Mouse (Mus musculus): ENCODE measurements at regions not wholly inside any gene's neighbourhood (a gene's known extent, or its start where the extent isn't known, plus 50 kb on each side); places are given as distances from the start of the nearest gene placed in this dataset.

GRCm38 (mm10) chr11:31746939-31747338 is 75.3 kb upstream of the Bod1 start:
- DNase-seq (ENCODE audit: low read depth, low spot score) = no peak

- no peak for DNase-seq (ENCODE audit: low read depth, low spot score)
Measured at GRCm38 (mm10) chr11:31748275-31748815, 76.7 kb upstream of the Bod1 start.

GRCm38 (mm10) chr11:31751274-31751673 is 79.6 kb upstream of the Bod1 start:
- no peak for DNase-seq (ENCODE audit: low read depth, low spot score)

GRCm38 (mm10) chr11:31753211-31753610 is 81.5 kb upstream of the Bod1 start:
- no peak for DNase-seq (ENCODE audit: low read depth, low spot score)

- no peak for DNase-seq (ENCODE audit: low read depth, low spot score)
Measured at GRCm38 (mm10) chr11:31753711-31754161, 82.1 kb upstream of the Bod1 start.

- DNase-seq (ENCODE audit: low read depth, low spot score) = no peak
Measured at GRCm38 (mm10) chr11:31754416-31754815, 82.7 kb upstream of the Bod1 start.

DNA sequence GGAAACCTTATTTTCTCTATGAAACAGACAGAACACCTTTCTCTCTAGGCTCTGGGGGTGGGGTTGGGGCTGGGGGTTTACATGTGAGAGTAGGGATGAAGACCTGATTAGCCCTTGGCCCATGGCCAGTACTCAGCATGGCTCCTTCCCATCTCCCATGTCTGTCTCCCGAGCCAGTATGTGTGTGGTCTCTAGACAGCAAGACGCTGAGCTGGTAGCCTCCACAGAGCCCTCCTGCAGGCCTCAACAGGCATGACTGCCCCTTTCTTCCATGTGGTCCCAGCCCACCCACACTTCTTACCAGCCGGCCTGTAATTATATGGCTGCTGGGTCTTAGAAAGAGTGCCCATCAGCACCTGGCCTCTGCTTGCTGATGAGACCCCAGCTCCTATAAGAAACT is 84.2 kb upstream of the Bod1 start:
- DNase-seq (ENCODE audit: low read depth, low spot score) = no peak

GRCm38 (mm10) chr11:31756355-31757145 is 84.9 kb upstream of the Bod1 start:
- no peak for DNase-seq (ENCODE audit: low read depth, low spot score)

- DNase-seq (ENCODE audit: low read depth, low spot score) = peak; percentile 77
Measured at GRCm38 (mm10) chr11:31759868-31760765, 88.4 kb upstream of the Bod1 start.

DNA sequence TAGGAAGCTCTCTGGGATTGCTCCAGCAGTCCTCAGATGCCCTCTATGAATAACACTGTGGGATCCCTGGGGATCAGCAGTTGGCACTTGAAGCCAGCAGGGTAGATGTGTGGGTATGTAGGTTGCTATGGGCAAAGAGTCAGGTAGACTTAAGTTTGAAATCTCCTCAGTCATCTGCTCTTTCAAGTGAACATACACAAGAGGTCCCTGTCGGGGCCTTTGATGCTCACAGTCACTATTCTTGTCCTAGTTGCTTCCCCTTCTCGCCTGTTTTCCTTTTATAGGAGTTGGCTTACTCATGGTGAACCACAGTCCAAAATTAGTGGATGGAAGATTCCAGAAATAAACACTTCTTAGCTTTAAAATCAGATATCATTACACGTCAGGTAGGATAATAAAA is 92.2 kb upstream of the Bod1 start:
- DNase-seq (ENCODE audit: low read depth, low spot score) = no peak

GRCm38 (mm10) chr11:31766296-31766695 is 94.6 kb upstream of the Bod1 start:
- DNase-seq (ENCODE audit: low read depth, low spot score) = no peak

GRCm38 (mm10) chr11:31767727-31768495 is 96.2 kb upstream of the Bod1 start:
- no peak for DNase-seq (ENCODE audit: low read depth, low spot score)

DNA sequence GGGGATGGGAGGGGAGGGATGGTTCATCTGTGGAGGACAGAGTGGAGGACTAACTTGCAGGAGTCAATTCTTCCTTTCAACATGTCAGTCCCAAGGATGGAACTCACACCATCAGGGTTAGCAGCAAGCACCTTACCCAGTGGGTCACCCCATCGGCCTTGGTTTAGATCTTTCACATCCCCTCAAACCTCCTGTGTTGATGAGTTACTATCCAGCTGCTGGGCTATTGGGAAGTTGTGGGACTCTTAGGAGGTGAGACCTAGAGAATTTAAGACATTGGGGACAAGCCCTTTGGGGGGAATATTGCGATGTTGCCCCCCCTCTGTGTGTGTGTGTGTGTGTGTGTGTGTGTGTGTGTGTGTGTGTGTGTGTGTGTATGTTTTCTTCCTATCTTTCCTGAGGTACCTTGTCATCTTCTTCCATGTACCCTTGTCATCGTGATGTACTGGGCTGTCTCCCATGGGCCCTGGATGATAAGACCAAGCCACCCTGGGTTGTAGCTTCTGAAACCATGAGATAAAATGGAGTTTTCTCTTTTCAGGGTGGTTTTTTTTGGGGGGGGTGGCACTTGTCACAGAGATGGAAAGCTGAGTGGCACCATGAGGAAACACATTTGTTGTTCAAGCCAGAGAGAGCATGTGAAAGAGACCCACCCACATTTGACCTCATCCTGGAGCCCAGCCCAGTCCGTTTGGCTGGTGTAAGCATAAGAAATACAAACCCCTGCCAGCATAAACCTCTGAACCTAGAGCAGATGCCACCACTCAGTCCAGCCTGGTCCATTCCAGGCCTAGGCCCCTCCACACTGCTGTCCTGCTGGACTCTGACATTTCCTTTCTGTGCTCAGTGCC is 98.3 kb upstream of the Bod1 start:
- no peak for DNase-seq (ENCODE audit: low read depth, low spot score)

DNA sequence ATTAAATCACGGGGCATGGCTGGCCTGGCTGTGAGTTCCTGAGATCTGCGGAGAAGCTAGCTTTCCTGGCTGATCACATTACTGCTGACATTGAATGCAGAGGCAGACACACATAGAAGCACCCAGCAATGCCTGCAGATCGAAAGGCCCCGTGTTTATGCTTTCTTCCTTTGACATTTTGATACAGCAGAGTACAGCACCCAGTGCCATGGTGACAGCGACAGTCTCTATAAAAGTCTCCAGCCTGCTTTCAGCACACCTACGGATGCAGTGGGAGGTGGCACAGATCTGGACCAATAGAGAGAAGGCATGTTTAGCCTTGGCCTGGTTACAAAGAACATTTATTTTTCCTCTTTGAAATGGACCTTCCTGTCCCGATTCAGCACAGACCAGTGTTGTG is 99.2 kb upstream of the Bod1 start:
- no peak for DNase-seq (ENCODE audit: low read depth, low spot score)

DNA sequence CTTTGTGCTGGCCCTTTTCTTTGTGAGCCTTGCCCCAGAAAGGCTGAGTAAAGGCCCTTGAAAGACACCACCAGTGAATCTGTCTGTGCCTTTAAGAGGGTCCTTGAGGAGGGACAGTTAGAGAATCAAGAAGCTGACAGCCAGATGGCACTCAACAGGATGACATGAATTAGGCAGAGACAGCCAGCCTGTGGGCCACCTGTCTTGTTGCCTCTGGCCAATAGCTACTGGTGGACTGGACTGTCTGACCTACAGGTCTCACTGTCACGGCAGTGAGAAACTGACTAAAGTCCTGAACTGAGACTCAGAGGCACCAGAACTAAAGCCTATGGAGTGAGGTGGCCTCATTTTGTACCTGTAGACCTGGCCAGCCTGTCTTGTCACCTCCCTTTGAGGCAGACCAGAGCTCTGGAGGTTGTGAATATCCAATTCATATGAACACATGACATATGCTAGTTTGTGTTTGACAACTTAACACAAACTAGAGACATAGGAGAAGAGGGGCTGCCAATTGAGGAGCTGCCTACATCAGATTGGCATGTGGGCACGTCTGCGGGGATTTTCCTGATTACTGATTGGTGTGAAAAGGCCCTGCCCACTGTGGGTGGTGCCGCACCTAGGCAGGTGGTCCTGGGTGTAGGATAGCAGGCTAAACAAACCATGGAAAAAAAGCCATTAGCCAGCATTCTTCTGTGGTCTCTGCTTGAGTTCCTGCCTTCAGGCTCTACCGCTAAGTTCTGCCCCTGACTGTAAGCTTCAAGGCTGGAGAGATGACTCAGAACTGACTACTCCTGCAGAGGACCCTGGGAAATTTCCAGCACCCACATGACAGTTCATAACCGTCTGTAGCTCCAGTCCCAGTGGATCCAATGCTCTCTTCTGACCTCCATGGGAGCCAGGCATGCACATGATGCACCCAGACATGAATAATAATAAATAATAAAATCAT is 100.1 kb upstream of the Bod1 start:
- no peak for DNase-seq (ENCODE audit: low read depth, low spot score)

GRCm38 (mm10) chr11:31777531-31777930 is 94.5 kb upstream of the Cpeb4 start:
- no peak for DNase-seq (ENCODE audit: low read depth, low spot score)

- no peak for DNase-seq (ENCODE audit: low read depth, low spot score)
Measured at GRCm38 (mm10) chr11:31778766-31779165, 93.2 kb upstream of the Cpeb4 start.

DNA sequence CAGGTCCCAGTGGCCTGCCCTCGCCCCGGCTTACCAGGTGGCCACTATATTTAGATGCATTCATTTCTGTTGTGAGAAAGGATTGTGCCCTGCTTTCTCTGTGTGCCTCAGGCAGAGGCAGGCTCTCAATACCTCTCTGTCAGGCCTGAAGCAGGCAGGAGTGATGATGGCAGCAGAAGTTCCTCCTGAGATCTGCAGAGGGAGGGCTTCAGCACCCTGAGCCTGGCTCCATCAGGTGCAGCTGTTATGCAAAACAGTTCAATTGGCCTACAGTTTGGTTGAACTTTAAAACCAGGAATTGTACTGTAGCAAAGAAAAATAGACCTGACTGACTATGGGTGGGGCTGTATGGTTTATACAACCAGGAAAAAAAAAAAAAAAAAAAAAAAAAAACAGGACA is 92.7 kb upstream of the Cpeb4 start:
- no peak for DNase-seq (ENCODE audit: low read depth, low spot score)

DNA sequence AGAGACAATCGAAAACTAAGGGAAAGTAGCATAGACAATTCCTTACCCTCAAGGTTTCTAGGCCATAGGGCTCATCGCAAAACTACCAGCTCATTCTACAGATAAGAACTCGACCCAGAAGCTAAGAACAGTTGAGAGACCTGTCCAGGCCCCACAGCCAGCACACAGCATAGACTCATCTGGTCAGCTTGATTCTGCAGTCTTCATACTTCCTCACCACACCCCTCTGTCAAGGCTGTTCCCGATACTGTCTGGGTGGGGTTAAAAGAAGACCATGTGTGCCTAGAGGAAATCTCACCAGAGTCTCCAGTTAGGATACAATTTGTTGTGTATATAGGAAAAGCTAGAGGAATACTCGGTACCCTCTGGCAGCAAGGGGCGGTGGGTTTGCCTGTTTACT is 91.0 kb upstream of the Cpeb4 start:
- DNase-seq (ENCODE audit: low read depth, low spot score) = no peak

- DNase-seq (ENCODE audit: low read depth, low spot score) = no peak
Measured at GRCm38 (mm10) chr11:31781605-31782004, 90.4 kb upstream of the Cpeb4 start.
